Mouse (Mus musculus) stomach, postnatal 0 days (tissue): ENCODE data around the gene Haao. TPM values are rescaled to one million over a fixed set of nuclear protein-coding genes. Genes with fewer than 3 reads are reported as not detected.

ENCODE experiments used
- ATAC-seq: fragments of 200-750 bp; cut with Nextera tagmentation; 2 replicates; pipeline ENCODE4 v1.8.0; 2017; ENCODE audit not compliant: low FRiP score, low TSS enrichment
- DNase-seq: peaks from one replicate; pipeline ENCODE4 v3.0.0-alpha.2; 2016; ENCODE audit warnings: low spot score
- H3K27ac ChIP-seq: fragments of 300-500 bp; sonication (generic); replicated peaks from 2 replicates; pipeline ENCODE4 v1.5.1; 2014; ENCODE audit warnings: mild to moderate bottlenecking, control low read depth
- H3K27me3 ChIP-seq: fragments of 300-500 bp; sonication (generic); 2 replicates; pipeline ENCODE4 v1.6.1; 2014; ENCODE audit warnings: low read length; ENCODE audit not compliant: control insufficient read depth, insufficient read depth
- H3K36me3 ChIP-seq: fragments of 300-500 bp; sonication (generic); 2 replicates; pipeline ENCODE4 v1.6.1; 2014; ENCODE audit warnings: low read length, mixed read lengths; ENCODE audit not compliant: control insufficient read depth, insufficient read depth
- H3K4me1 ChIP-seq: fragments of 300-500 bp; sonication (generic); replicated peaks from 2 replicates; pipeline ENCODE4 v1.6.1; 2014; ENCODE audit warnings: antibody characterized with exemption; ENCODE audit not compliant: control insufficient read depth, insufficient read depth
- H3K4me2 ChIP-seq: fragments of 300-500 bp; sonication (generic); replicated peaks from 2 replicates; pipeline ENCODE4 v1.6.1; 2014; ENCODE audit warnings: low read depth, mild to moderate bottlenecking, control low read depth, moderate library complexity
- H3K4me3 ChIP-seq: fragments of 300-500 bp; sonication (generic); 2 replicates; pipeline ENCODE4 v1.5.1; 2014; ENCODE audit warnings: low read depth, low read length, control low read depth
- H3K9ac ChIP-seq: fragments of 300-500 bp; sonication (generic); 2 replicates; pipeline ENCODE4 v1.6.1; 2014; ENCODE audit warnings: mild to moderate bottlenecking, low read length, control low read depth, mixed read lengths
- H3K9me3 ChIP-seq: fragments of 300-500 bp; sonication (generic); 2 replicates; pipeline ENCODE4 v1.6.1; 2016; ENCODE audit warnings: low read length; ENCODE audit not compliant: control insufficient read depth
- CTCF ChIP-seq: IDR thresholded peaks from 2 replicates; pipeline ENCODE4 v1.5.1; 2016; ENCODE audit warnings: antibody characterized with exemption, low read depth, mild to moderate bottlenecking, moderate library complexity
- EP300 ChIP-seq: optimal IDR thresholded peaks from 2 replicates; pipeline ENCODE3; 2016; ENCODE audit warnings: antibody characterized with exemption
- WGBS: fragments of 180-500 bp; shearing (Covaris S2); extraction: QIAGEN DNeasy Blood & Tissue Kit; methylation state at CpG from one replicate; pipeline ENCODE4 v1.1.7; 2014; 5-methylcytosine and 5-hydroxymethylcytosine counted together
- polyA plus RNA-seq: library from polyadenylated mRNA; unstranded; fragments of >200 nt; fragmentation: Nextera tagmentation; extraction: Ambion mirVana; gene quantifications from 2 replicates; pipeline ENCODE4 v1.2.1, GENCODE M21; 2015

Haao gene
- polyA plus RNA-seq, 1 experiment from 2014 or later, result 0.13 TPM

DNA sequence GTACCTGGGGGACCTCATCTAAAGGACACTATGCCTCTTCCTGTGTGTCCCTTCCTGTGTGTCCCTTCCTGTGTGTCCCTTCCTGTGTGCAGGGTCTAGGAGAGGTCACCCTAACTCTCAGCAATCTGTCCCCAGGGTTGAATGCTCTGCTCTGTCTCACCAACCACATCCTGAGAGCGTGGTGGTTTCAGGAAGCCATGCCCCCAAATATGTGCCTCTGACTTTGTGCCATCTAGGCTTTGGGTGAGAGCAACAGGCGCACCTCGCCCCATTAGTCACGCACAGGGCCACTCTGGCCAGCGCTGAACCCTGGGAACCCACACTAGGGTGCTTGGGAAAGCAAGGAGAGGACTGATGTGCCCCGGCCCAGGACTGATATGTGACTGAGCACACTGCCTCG, 23.9 kb downstream of the Haao start:
- ATAC-seq, result no peak
- no peak overlapping the region for H3K4me2 ChIP-seq
- H3K27me3 ChIP-seq, result no peaks in the 10 kb centered on the region
- no peaks in the 10 kb centered on the region for H3K36me3 ChIP-seq
- H3K9ac ChIP-seq, result no peak overlapping the region
- no peaks in the 10 kb centered on the region for H3K4me1 ChIP-seq
- 83% methylated on average over 7 of the region's 7 CpGs for WGBS
- TF ChIP-seq EP300 (no peak), CTCF (no peak)
- no peak overlapping the region for H3K4me3 ChIP-seq
- no peak for DNase-seq
- H3K9me3 ChIP-seq, result no peaks in the 10 kb centered on the region
- H3K27ac ChIP-seq, result no peak overlapping the region

DNA sequence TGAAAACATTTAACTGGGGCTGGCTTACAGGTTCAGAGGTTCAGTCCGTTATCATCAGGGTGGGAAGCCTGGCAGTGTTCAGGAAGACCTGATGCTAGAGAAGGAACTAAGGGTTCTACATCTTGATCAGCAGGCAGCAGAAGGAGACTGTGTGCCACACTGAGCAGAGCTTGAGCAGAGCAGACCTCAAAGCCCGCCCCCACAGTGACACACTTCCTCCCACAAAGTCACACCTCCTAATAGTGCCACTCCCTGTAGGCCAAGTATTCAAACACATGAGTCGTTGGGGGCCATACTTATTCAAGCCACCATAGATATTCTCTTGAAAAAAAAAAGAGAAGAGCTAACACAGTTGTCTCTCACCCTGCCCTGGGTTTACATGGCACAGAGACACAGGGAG, 25.9 kb downstream of the Haao start:
- H3K27ac ChIP-seq, result no peak overlapping the region
- no peaks in the 10 kb centered on the region for H3K27me3 ChIP-seq
- no peak overlapping the region for H3K9ac ChIP-seq
- TF ChIP-seq EP300, result no peak
- H3K4me1 ChIP-seq, result no peaks in the 10 kb centered on the region
- H3K4me3 ChIP-seq, result no peak overlapping the region
- no peak overlapping the region for H3K4me2 ChIP-seq
- no peaks in the 10 kb centered on the region for H3K9me3 ChIP-seq
- DNase-seq (no peak), ATAC-seq (no peak)
- WGBS, result 87% methylated on average over 3 of the region's 3 CpGs
- H3K36me3 ChIP-seq, result no peaks in the 10 kb centered on the region

DNA sequence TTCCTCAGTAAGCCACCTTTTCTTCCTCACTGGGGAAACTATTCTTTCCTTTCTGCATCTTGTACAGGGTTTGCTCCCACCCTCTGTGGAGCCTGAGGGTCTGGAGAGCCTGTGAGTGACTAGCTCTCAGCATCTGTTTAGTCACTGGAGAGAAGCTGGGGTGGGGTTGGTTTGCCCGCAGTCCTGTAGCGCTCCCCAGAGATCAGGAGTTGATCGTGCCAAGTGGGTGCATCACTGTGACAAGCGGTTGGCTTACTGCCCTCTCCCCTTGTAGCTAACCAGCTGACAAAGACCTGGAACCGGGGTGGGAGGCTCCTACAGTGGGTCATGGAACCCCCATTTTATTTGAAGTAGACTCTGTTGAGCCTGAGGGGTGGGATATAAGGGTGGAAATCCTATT, 27.1 kb downstream of the Haao start:
- WGBS, result 72% methylated on average over 5 of the region's 5 CpGs
- ATAC-seq (no peak), DNase-seq (no peak)
- Histone ChIP-seq H3K27me3 (no peaks in the 10 kb centered on the region), H3K4me3 (no peak overlapping the region), H3K27ac (no peak overlapping the region), H3K9ac (no peak overlapping the region), H3K36me3 (no peaks in the 10 kb centered on the region), H3K9me3 (no peaks in the 10 kb centered on the region), H3K4me1 (no peaks in the 10 kb centered on the region), H3K4me2 (no peak overlapping the region)
- TF ChIP-seq EP300 (no peak), CTCF (no peak)

DNA sequence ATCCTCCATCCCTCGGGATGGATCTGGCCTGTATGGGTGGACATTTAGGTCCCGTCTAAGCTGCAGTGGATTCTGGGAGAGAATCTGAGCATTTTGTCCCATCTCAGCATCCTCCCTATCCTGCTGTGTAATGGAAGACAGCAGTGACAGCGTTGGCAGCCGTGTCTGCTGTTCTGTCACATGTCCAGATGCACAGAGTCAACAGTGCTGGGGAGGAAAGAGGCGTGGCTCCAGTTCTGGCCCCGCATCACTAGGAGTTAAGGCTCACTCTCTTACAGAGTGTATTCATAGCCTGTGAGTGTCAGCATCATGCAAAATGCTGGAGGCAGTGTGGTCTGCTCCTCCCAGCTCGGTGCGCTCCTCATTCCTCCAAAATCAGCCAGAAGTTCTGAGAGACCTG, 28.3 kb downstream of the Haao start:
- no peaks in the 10 kb centered on the region for H3K4me1 ChIP-seq
- no peak overlapping the region for H3K4me2 ChIP-seq
- no peaks in the 10 kb centered on the region for H3K36me3 ChIP-seq
- WGBS, result 50% methylated on average over 8 of the region's 8 CpGs
- no peaks in the 10 kb centered on the region for H3K27me3 ChIP-seq
- DNase-seq (no peak), ATAC-seq (peak; percentile 43; the same call in 1 of the 2 replicates)
- no peak overlapping the region for H3K4me3 ChIP-seq
- no peak overlapping the region for H3K27ac ChIP-seq
- no peak for TF ChIP-seq CTCF
- TF ChIP-seq EP300, result no peak
- H3K9me3 ChIP-seq, result no peaks in the 10 kb centered on the region
- H3K9ac ChIP-seq, result no peak overlapping the region

DNA sequence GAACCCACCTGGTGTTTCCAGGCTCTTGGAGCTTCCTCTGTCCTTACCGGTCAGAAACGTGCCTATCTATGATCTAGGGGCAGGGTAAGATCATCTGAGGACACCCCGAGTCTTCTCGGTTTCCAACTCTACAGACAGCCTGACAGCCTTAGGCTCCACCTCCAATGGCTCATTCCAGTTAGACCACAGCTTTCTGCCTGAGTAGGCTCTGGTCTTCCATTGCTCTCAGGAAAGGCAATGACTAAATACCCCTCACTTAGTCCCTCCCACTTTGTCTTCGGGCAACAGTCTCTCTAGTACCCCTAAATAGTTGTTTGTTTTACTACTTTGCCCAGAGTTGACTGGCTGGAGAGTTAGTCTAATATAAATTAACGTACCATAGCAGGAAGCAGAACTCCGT, 30.8 kb downstream of the Haao start:
- no peak overlapping the region for H3K27ac ChIP-seq
- WGBS, result 76% methylated on average over 7 of the region's 7 CpGs
- no peaks in the 10 kb centered on the region for H3K9me3 ChIP-seq
- no peak for TF ChIP-seq CTCF
- no peak for TF ChIP-seq EP300
- no peaks in the 10 kb centered on the region for H3K27me3 ChIP-seq
- H3K4me1 ChIP-seq, result no peaks in the 10 kb centered on the region
- no peak overlapping the region for H3K9ac ChIP-seq
- no peak overlapping the region for H3K4me3 ChIP-seq
- DNase-seq, result no peak
- no peak for ATAC-seq
- no peak overlapping the region for H3K4me2 ChIP-seq
- H3K36me3 ChIP-seq, result peaks cover 4% of the 10 kb centered on the region; the same call in 1 of the 2 replicates

- Histone ChIP-seq H3K9ac (no peak overlapping the region), H3K27ac (no peak overlapping the region), H3K4me1 (no peaks in the 10 kb centered on the region), H3K36me3 (peaks cover 6% of the 10 kb centered on the region; the same call in 1 of the 2 replicates), H3K9me3 (no peaks in the 10 kb centered on the region), H3K4me3 (no peak overlapping the region), H3K4me2 (no peak overlapping the region), H3K27me3 (no peaks in the 10 kb centered on the region)
- ATAC-seq (no peak), DNase-seq (no peak)
- 93% methylated on average over 4 of the region's 4 CpGs for WGBS
- TF ChIP-seq EP300 (no peak), CTCF (no peak)
These were observed 34.7 kb downstream of the Haao start for GRCm38 (mm10) chr17:83813050-83813449.
